9 mouse cellular contexts compared by ENCODE assay signal in the genomic region with DNA sequence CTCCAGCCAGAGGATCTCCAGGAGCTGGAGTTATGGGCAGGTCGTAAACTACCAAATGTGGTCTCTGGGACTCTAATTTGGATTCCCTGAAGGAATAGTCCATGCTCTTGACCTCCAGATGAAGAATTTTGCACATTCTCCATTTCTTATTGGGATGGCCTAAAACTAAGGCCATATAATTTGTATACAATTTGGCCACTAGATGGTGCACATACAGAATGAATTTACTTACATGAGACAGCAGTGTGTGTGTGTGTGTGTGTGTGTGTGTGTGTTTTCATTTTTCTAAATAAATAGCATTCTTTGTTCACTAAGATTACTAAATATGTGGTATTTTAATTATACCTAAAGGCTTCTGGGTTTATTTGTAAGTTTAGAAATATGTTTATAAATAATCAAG.
DNase-seq lines count a peak whose midpoint lies in the region; ATAC-seq and TF ChIP-seq lines count a peak whose summit lies in the region.
"Had no signal": no experiment of that assay in that cellular context is flagged by ENCODE, and none has a peak within 500 bp of the region (broad histone marks: within the 10 kb centered on the region; RNA-seq: fewer than 3 reads in every experiment).

No protein-coding gene starts in this region.

- no peaks in the 10 kb centered on the region for H3K4me1 ChIP-seq in kidney, adult 2 months (ENCODE audit: control insufficient read depth, insufficient read depth, low read length)
- no peaks in the 10 kb centered on the region for H3K4me1 ChIP-seq in kidney, embryonic 15.5 days
- H3K4me1 ChIP-seq: embryonic facial prominence, embryonic 13.5 days had no signal

- no peaks in the 10 kb centered on the region for H3K27me3 ChIP-seq in kidney, adult 2 months (replicated peaks; ENCODE audit: control insufficient read depth, insufficient read depth, low read length)
- H3K27me3 ChIP-seq in kidney, embryonic 15.5 days: no peaks in the 10 kb centered on the region
- H3K27me3 ChIP-seq: embryonic facial prominence, embryonic 13.5 days had no signal

- WGBS in kidney, adult 2 months: 85% methylated on average over 1 of the region's 1 CpGs
- 94% methylated on average over 1 of the region's 1 CpGs for WGBS in kidney, embryonic 15.5 days

- H3K4me2 ChIP-seq in kidney, embryonic 15.5 days: no peak overlapping the region
- H3K4me2 ChIP-seq: embryonic facial prominence, embryonic 13.5 days had no signal

- TF ChIP-seq POLR2A in kidney, adult 2 months (IDR thresholded peaks at IDR 0.05; ENCODE audit: low read depth, low read length): no peak

- no peak overlapping the region for H3K27ac ChIP-seq in kidney, adult 2 months (ENCODE audit: insufficient read depth, low read depth, low read length)
- no peak overlapping the region for H3K27ac ChIP-seq in kidney, embryonic 15.5 days
- H3K27ac ChIP-seq: embryonic facial prominence, embryonic 13.5 days had no signal

- TF ChIP-seq CTCF in kidney, adult 2 months (conservative IDR thresholded peaks at IDR 0.05; ENCODE audit: insufficient read depth, insufficient read length, low read depth, low read length): no peak

- no peaks in the 10 kb centered on the region for H3K36me3 ChIP-seq in kidney, adult 2 months (ENCODE audit: control insufficient read depth, insufficient read depth, low read length)
- H3K36me3 ChIP-seq in kidney, embryonic 15.5 days: peaks cover 8% of the 10 kb centered on the region

- DNase-seq in kidney, adult 2 months: peak; percentile 32
- peak; percentile 6 for DNase-seq in thymus, postnatal 14 days
- DNase-seq in thymus, postnatal 25 days: no peak
- DNase-seq in embryo, embryonic 10.5 days (ENCODE audit: low spot score): peak; percentile 73
- peak; percentile 68 for DNase-seq in telencephalon, adult 2 months (ENCODE audit: low read depth, low spot score)
- DNase-seq in ovary, postnatal 10 days (ENCODE audit: low spot score): no peak
- DNase-seq in heart, adult 8-10 months (ENCODE audit: low spot score): no peak

- no peak overlapping the region for H3K9ac ChIP-seq in kidney, embryonic 15.5 days
- H3K9ac ChIP-seq: embryonic facial prominence, embryonic 13.5 days had no signal

- no peaks in the 10 kb centered on the region for H3K9me3 ChIP-seq in kidney, embryonic 15.5 days (replicated peaks)
- H3K9me3 ChIP-seq: embryonic facial prominence, embryonic 13.5 days had no signal

- ATAC-seq in kidney, embryonic 15.5 days (replicated peaks; ENCODE audit: low FRiP score): no peak

- H3K4me3 ChIP-seq in kidney, adult 2 months (ENCODE audit: insufficient read depth, low read depth, low read length): no peak overlapping the region
- no peak overlapping the region for H3K4me3 ChIP-seq in kidney, embryonic 15.5 days (replicated peaks)
- H3K4me3 ChIP-seq: embryonic facial prominence, embryonic 13.5 days had no signal

Comparison
In these comparisons a context has a peak if more than half of its experiments do, and no peak if none do; other contexts are left out.
1. DNase-seq: peak in kidney, adult 2 months (single experiment), thymus, postnatal 14 days (single experiment), embryo, embryonic 10.5 days (single experiment) and telencephalon, adult 2 months (single experiment); none in thymus, postnatal 25 days (single experiment), ovary, postnatal 10 days (single experiment) and heart, adult 8-10 months (single experiment).